Mouse (Mus musculus) erythroblast, embryonic 14.5 days (primary cell): ENCODE data around the gene Fbxw22. TPM values are rescaled to one million over a fixed set of nuclear protein-coding genes. Genes with fewer than 3 reads are reported as not detected.
"Not testable (repeated sequence)": the region's sequence is repeated elsewhere in the genome, so short reads cannot be mapped to it uniquely, and the experiment has no call there.

Source experiments
- H3K27me3 ChIP-seq: 2 replicates; pipeline ENCODE4 v1.6.1; 2012; ENCODE audit warnings: inconsistent platforms; ENCODE audit not compliant: control insufficient read depth
- H3K36me3 ChIP-seq: 2 replicates; pipeline ENCODE4 v1.6.1; 2012; ENCODE audit warnings: mild to moderate bottlenecking, inconsistent platforms; ENCODE audit not compliant: control insufficient read depth
- H3K4me1 ChIP-seq: 2 replicates; pipeline ENCODE4 v1.6.1; 2012; ENCODE audit warnings: inconsistent platforms; ENCODE audit not compliant: control insufficient read depth
- H3K4me3 ChIP-seq: replicated peaks from 2 replicates; pipeline ENCODE3; 2012; ENCODE audit warnings: moderate library complexity, mild to moderate bottlenecking, inconsistent platforms
- H3K9me3 ChIP-seq: 2 replicates; pipeline ENCODE4 v1.6.1; 2012; ENCODE audit warnings: low read length, inconsistent platforms, mixed read lengths; ENCODE audit not compliant: control insufficient read depth
- GATA1 ChIP-seq: IDR thresholded peaks from 2 replicates; pipeline ENCODE4 v1.6.1; 2012; ENCODE audit warnings: low read length, inconsistent platforms, mixed read lengths
- TAL1 ChIP-seq: IDR thresholded peaks from 3 replicates; pipeline ENCODE4 v1.6.1; 2012; ENCODE audit warnings: low read length, inconsistent platforms, mixed read lengths
- polyA plus RNA-seq: library from polyadenylated mRNA; stranded (reverse); fragments of >175 nt; gene quantifications from 2 replicates; pipeline ENCODE4 v1.2.3, GENCODE M21; 2012

Fbxw22 gene
- not detected in 2 replicates for polyA plus RNA-seq

GRCm38 (mm10) chr9:109404196-109404595 is at the start of gene Fbxw22:
Fbxw22 (minus strand) TSS chr9:109404296.
- H3K9me3 ChIP-seq, H3K27me3 ChIP-seq, H3K4me1 ChIP-seq, H3K4me3 ChIP-seq, H3K36me3 ChIP-seq: not testable (repeated sequence)

GRCm38 (mm10) chr9:109449040-109449439 is 44.9 kb upstream of the Fbxw22 start, which contains the start of gene Fbxw16:
Fbxw16 (minus strand) TSS chr9:109449140.
- H3K9me3 ChIP-seq: peaks cover 2% of the 10 kb centered on the region
- TF ChIP-seq TAL1 (no peak), GATA1 (no peak)
- no peak within 1 kb of the TSS for H3K4me3 ChIP-seq
- H3K4me1 ChIP-seq: no peaks in the 10 kb centered on the region
- no peaks in the 10 kb centered on the region for H3K27me3 ChIP-seq
- no peaks in the 10 kb centered on the region for H3K36me3 ChIP-seq

DNA sequence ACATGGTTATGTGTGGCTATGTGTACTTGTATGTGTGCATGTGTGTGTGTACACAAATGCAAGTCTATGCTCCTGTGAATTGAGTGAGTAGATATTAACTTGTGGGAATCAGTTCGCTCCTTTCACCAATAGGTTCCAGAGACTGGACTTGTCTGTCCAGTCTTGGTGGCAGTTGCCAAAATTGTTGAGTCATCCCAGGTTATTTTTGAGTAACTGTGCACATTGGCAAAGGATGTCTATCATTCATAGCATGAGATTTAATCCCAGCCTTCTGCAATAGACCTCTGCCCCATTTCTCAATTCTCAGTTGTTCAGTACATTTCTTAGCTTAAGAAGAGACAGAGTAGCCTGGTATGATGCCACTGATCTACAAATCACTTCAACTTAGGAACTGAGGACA is 28.9 kb upstream of the Fbxw22 start:
- Histone ChIP-seq H3K9me3 (no peaks in the 10 kb centered on the region), H3K4me3 (no peak overlapping the region), H3K27me3 (no peaks in the 10 kb centered on the region), H3K4me1 (no peaks in the 10 kb centered on the region), H3K36me3 (no peaks in the 10 kb centered on the region)
- TF ChIP-seq GATA1: no peak
- TF ChIP-seq TAL1: no peak

DNA sequence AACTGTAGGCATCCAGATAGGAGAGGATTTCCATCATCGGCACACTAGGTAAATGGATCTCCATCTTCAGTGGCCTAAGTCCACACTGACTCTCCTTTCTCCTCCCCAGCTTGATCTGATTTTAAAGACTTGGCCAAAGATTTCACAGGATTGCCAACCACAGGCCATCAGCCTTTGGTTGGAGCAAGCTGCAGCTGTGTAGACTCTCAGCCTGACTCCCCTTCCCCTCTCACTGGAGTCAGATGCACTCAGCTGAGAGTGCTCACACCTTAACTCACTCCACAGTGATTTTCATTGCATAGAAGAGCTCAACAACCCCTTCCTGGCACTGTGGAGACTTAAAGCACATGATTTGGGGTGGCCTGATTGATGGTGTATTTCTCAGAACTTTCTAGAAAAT is 64.5 kb downstream of the Fbxw22 start, which contains the start of gene Fbxw28:
Fbxw28 (minus strand) TSS at position 101 of the 400 bp plus-strand sequence.
- H3K4me3 ChIP-seq, H3K9me3 ChIP-seq, H3K27me3 ChIP-seq, H3K36me3 ChIP-seq, H3K4me1 ChIP-seq: not testable (repeated sequence)

Other genes starting within 250 kb of the Fbxw22 start
- gene Fbxw21, start 242.3 kb downstream of the Fbxw22 start, polyA plus RNA-seq: not detected in 2 replicates
- gene Fbxw13, start 208.3 kb downstream of the Fbxw22 start, polyA plus RNA-seq: not detected in 2 replicates
- gene Fbxw20, start 169.5 kb downstream of the Fbxw22 start, polyA plus RNA-seq: not detected in 2 replicates
- gene Fbxw14, start 116.6 kb downstream of the Fbxw22 start, polyA plus RNA-seq: not detected in 2 replicates
- not detected in 2 replicates for gene Fbxw28, start 64.6 kb downstream of the Fbxw22 start, polyA plus RNA-seq
- gene Fbxw16, start 44.8 kb upstream of the Fbxw22 start, polyA plus RNA-seq: not detected in 2 replicates
- 0.03 TPM in 1 of 2 replicates, not detected in the other for gene Fbxw19, start 91.6 kb upstream of the Fbxw22 start, polyA plus RNA-seq
- gene Fbxw15, start 164.0 kb upstream of the Fbxw22 start, polyA plus RNA-seq: not detected in 2 replicates
- not detected in 2 replicates for gene Fbxw24, start 221.8 kb upstream of the Fbxw22 start, polyA plus RNA-seq